Mouse (Mus musculus) limb, embryonic 12.5 days (tissue): ENCODE measurements at regions not wholly inside any gene's neighbourhood (a gene's known extent, or its start where the extent isn't known, plus 50 kb on each side); places are given as distances from the start of the nearest gene placed in this dataset.
A peak's percentile ranks its signal among the peaks of the same experiment; 100 is the strongest.

Experiments used
- ATAC-seq: fragments of 200-750 bp; cut with Nextera tagmentation; 2 replicates; pipeline ENCODE4 v1.8.0; 2017; ENCODE audit warnings: low read depth, moderate TSS enrichment; ENCODE audit not compliant: insufficient number of reproducible peaks, insufficient read depth, low FRiP score, low TSS enrichment
- H3K27ac ChIP-seq: fragments of 300-500 bp; sonication (generic); 2 replicates; pipeline ENCODE4 v1.5.1; 2016; ENCODE audit warnings: mild to moderate bottlenecking, moderate library complexity
- H3K27me3 ChIP-seq: fragments of 300-500 bp; sonication (generic); 2 replicates; pipeline ENCODE4 v1.6.1; 2016; ENCODE audit warnings: mild to moderate bottlenecking, moderate library complexity
- H3K36me3 ChIP-seq: fragments of 300-500 bp; sonication (generic); 2 replicates; pipeline ENCODE4 v1.6.1; 2016; ENCODE audit warnings: mild to moderate bottlenecking, moderate library complexity
- H3K4me1 ChIP-seq: fragments of 300-500 bp; sonication (generic); replicated peaks from 2 replicates; pipeline ENCODE4 v1.6.1; 2016
- H3K4me2 ChIP-seq: fragments of 300-500 bp; sonication (generic); 2 replicates; pipeline ENCODE4 v1.6.1; 2016; ENCODE audit warnings: mild to moderate bottlenecking, moderate library complexity
- H3K4me3 ChIP-seq: fragments of 300-500 bp; sonication (generic); replicated peaks from 2 replicates; pipeline ENCODE4 v1.5.1; 2016; ENCODE audit warnings: mild to moderate bottlenecking
- H3K9ac ChIP-seq: fragments of 300-500 bp; sonication (generic); replicated peaks from 2 replicates; pipeline ENCODE4 v1.6.1; 2016; ENCODE audit warnings: mild to moderate bottlenecking, moderate library complexity
- H3K9me3 ChIP-seq: fragments of 300-500 bp; sonication (generic); 2 replicates; pipeline ENCODE4 v1.6.1; 2016; ENCODE audit warnings: mild to moderate bottlenecking, moderate library complexity
- WGBS: fragments of 180-500 bp; shearing (Covaris S2); methylation state at CpG from one replicate; pipeline ENCODE4 v1.1.7; 2016; 5-methylcytosine and 5-hydroxymethylcytosine counted together

DNA sequence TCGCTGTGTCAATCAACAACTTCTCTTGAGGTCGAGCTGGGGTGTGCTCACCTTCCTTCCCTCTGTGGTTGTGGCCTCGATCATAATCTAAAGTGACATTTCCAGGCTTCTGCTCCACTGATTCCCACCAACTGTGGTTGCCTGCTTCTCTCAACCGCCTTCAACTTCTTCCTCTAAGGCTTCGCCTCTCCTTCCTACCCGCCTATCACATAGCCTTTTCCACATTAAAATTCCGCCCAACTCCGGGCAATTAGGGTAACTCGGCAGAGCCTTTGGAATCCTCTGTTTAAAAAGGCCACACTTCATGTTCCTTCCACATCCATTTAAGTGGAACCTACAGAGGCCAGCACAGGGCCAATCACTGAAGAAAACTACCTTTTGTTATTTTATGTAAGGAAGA, 238.4 kb downstream of the Cxcl12 start:
- Histone ChIP-seq H3K9ac (no peak overlapping the region), H3K36me3 (no peaks in the 10 kb centered on the region), H3K4me2 (peak overlapping the region; percentile 35), H3K27me3 (peaks cover 52% of the 10 kb centered on the region), H3K4me3 (no peak overlapping the region), H3K4me1 (peaks cover 32% of the 10 kb centered on the region), H3K27ac (peak overlapping the region; percentile 65), H3K9me3 (no peaks in the 10 kb centered on the region)
- 13% methylated on average over 9 of the region's 9 CpGs for WGBS
- 0 out of 2 replicates have a peak, but pooled peaks have one; percentile 13 for ATAC-seq

DNA sequence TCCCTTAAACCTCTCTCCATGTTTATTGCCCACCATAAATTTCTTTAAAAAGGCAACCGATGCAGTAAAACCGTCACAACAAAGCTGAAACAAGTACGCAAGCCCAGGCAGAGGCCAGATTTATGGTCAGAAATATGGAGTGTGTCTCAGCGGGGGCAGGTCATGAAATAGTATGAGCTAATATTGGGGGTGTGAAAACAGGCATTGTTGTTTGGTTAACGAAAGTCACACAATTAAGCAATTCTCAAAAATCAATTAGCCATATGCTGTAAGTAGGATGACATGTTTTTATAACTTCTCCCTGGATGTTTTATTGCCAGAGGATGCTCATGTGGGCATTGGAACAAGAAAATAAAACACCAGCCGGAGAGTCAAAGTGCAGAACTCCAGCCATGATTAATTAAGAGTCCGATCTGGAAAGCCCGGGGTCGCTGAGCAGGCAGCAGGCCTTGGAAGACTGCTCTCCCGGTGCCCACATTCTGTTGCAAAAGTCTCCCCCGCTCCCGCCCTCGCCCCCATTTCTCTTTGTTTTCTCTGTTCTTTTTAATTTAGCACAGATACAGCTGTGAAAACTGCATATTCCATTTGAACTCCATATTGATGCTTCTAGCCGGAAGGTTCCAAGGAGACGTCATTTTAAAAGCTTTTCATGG, 239.0 kb downstream of the Cxcl12 start:
- Histone ChIP-seq H3K4me3 (no peak overlapping the region), H3K4me1 (peaks cover 32% of the 10 kb centered on the region), H3K9me3 (no peaks in the 10 kb centered on the region), H3K9ac (no peak overlapping the region), H3K4me2 (peak overlapping the region; percentile 35), H3K27me3 (peaks cover 49% of the 10 kb centered on the region), H3K36me3 (no peaks in the 10 kb centered on the region), H3K27ac (peak overlapping the region; percentile 65)
- peak; percentile 75; the same call in 1 of the 2 replicates for ATAC-seq
- 6% methylated on average over 15 of the region's 15 CpGs for WGBS

DNA sequence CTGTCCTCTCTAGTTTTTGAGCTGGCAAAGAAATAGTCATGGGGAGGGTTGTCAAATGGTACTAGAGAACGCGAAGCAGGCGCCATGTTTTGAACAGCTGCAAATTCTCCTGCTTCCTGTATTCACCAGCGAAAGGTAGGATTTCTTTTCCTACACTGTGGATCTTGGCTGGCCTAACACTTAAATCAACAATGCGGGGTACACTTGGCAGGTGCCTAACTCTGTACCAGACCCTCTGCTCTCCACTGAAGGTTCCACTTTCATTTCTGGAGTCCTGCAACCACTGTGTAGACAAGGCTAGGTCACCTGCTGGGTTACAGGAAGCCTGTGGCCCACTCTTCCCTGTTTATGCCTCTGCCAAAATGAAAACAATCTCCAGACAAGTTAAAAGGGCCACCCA, 239.6 kb downstream of the Cxcl12 start:
- WGBS: 37% methylated on average over 5 of the region's 5 CpGs
- Histone ChIP-seq H3K4me3 (no peak overlapping the region), H3K4me1 (peaks cover 32% of the 10 kb centered on the region), H3K4me2 (peak overlapping the region; percentile 35; the same call in 1 of the 2 replicates), H3K9ac (no peak overlapping the region), H3K36me3 (no peaks in the 10 kb centered on the region), H3K27ac (peak overlapping the region; percentile 57), H3K27me3 (peaks cover 46% of the 10 kb centered on the region), H3K9me3 (no peaks in the 10 kb centered on the region)
- ATAC-seq: no peak

DNA sequence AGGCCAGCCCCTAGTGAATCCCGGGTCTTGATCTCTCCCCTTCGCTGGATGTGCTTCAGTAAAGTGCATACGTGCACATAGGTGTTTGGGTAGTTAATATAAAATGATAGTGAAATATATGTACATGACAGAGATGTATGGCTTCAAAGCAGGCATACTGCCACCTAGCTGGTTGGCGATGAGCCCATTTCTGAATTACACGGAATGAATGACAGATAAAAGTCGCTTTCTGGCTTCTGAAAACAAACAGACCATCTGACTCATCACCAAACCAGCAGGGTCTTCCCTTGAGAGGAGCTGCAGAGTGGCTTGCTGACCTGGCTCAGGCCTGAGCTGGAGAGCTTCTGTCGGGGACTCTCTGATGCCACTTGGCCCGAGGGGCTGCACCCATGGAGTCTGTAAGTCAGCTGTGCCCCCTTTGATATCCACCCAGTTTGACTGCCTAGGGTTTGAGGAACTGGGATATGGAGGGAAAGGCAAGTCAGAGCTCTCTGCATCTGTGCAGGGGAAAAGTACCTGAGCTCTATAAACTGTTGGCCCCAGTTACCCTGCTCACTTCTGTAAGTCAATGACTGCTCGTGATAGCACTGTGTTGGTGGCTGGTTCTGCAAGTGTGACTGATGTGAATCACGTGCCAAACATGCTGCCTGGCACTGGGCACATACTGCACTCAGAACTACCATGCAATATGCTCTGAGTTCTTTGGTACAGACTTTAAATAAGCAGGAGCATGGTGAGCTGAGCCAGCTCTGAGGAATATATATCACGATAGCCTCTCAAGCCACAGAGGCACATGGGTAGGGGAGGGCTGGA, 240.8 kb downstream of the Cxcl12 start:
- Histone ChIP-seq H3K4me2 (no peak overlapping the region), H3K27me3 (peaks cover 41% of the 10 kb centered on the region), H3K9me3 (no peaks in the 10 kb centered on the region), H3K27ac (no peak overlapping the region), H3K4me1 (peaks cover 32% of the 10 kb centered on the region), H3K4me3 (no peak overlapping the region), H3K9ac (no peak overlapping the region), H3K36me3 (no peaks in the 10 kb centered on the region)
- ATAC-seq: no peak
- 75% methylated on average over 11 of the region's 11 CpGs for WGBS

DNA sequence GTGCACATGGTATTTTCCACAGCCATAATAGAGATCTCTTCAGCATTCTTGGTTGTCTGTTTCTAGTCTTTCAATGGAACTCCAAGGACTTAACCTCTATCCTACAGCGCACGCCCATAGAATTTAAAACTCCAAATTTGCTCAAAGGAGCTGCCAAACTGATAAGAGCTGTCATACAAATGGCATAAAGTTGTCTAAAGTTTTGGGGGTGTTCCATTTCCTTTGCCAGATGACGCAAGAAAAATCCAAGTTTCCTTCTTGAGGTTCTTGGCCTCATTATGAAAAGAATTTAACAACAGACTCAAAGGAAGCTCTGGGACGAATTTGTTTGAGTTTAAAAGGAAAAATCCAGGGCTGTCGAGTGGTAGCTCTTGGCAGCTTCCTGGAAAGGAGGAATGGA, 246.6 kb downstream of the Cxcl12 start:
- Histone ChIP-seq H3K4me3 (no peak overlapping the region), H3K4me1 (peaks cover 10% of the 10 kb centered on the region), H3K4me2 (no peak overlapping the region), H3K27ac (no peak overlapping the region), H3K36me3 (no peaks in the 10 kb centered on the region), H3K27me3 (peaks cover 17% of the 10 kb centered on the region), H3K9ac (no peak overlapping the region), H3K9me3 (no peaks in the 10 kb centered on the region)
- no peak for ATAC-seq
- 76% methylated on average over 5 of the region's 5 CpGs for WGBS

- no peak overlapping the region for H3K9ac ChIP-seq
- no peak overlapping the region for H3K4me2 ChIP-seq
- H3K27ac ChIP-seq: no peak overlapping the region
- H3K9me3 ChIP-seq: no peaks in the 10 kb centered on the region
- no peaks in the 10 kb centered on the region for H3K36me3 ChIP-seq
- no peak overlapping the region for H3K4me3 ChIP-seq
- no peak for ATAC-seq
- H3K27me3 ChIP-seq: peaks cover 7% of the 10 kb centered on the region
- 90% methylated on average over 6 of the region's 6 CpGs for WGBS
- H3K4me1 ChIP-seq: peaks cover 10% of the 10 kb centered on the region
These were observed 247.6 kb downstream of the Cxcl12 start for GRCm38 (mm10) chr6:117415901-117416300.

GRCm38 (mm10) chr6:117416461-117416860, 248.1 kb downstream of the Cxcl12 start:
- Histone ChIP-seq H3K4me1 (peaks cover 10% of the 10 kb centered on the region), H3K4me2 (no peak overlapping the region), H3K9ac (no peak overlapping the region), H3K27ac (0 out of 2 replicates have a peak overlapping the region, but pooled peaks have one; percentile 17), H3K36me3 (no peaks in the 10 kb centered on the region), H3K27me3 (peaks cover 12% of the 10 kb centered on the region), H3K9me3 (no peaks in the 10 kb centered on the region), H3K4me3 (no peak overlapping the region)
- no peak for ATAC-seq
- 62% methylated on average over 5 of the region's 5 CpGs for WGBS

DNA sequence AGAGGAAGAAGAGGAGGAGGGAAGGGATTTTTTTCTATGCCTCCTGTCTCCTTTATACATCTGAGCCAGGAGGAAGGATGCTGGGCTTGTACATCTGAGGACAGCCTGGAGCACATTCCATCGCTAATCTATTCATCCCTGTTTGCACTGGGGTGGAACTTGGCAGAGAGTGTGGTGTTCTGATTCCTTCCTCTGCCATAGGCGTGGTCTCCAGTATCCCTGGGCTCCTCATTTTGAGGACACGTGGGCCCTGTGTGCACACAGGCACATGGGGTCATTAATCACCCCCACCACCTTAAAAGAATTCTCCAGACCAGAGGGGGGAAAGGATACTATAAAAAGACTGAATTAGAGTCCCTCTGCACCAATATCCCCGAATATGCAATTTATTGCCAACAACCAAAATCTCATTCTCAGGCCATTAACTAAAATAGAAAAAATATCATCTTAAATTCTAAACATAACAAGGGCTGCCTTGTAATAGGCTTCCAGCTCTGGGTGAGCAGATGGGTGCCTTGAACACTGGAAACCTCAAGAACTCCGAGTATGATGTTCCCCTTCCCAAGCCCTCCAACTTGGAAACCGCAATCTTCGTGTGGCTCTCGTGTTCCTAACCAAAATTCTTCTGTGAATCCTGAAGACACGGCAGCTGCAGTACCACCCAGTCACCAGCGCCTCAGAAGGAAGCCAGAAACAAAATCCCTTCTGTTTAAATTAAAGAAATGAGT, 254.7 kb downstream of the Cxcl12 start:
- H3K36me3 ChIP-seq: no peaks in the 10 kb centered on the region
- H3K4me3 ChIP-seq: no peak overlapping the region
- H3K4me1 ChIP-seq: peaks cover 24% of the 10 kb centered on the region
- ATAC-seq: no peak
- 61% methylated on average over 10 of the region's 10 CpGs for WGBS
- H3K9ac ChIP-seq: no peak overlapping the region
- H3K27ac ChIP-seq: no peak overlapping the region
- H3K27me3 ChIP-seq: peaks cover 7% of the 10 kb centered on the region; the same call in 1 of the 2 replicates
- H3K9me3 ChIP-seq: no peaks in the 10 kb centered on the region
- H3K4me2 ChIP-seq: no peak overlapping the region

GRCm38 (mm10) chr6:117426363-117426762, 258.0 kb downstream of the Cxcl12 start:
- H3K4me3 ChIP-seq: no peak overlapping the region
- no peak overlapping the region for H3K4me2 ChIP-seq
- 87% methylated on average over 5 of the region's 5 CpGs for whole genome bisulfite sequencing
- ATAC-seq: no peak
- peaks cover 50% of the 10 kb centered on the region for H3K4me1 ChIP-seq
- H3K27ac ChIP-seq: no peak overlapping the region
- no peaks in the 10 kb centered on the region for H3K9me3 ChIP-seq
- no peaks in the 10 kb centered on the region for H3K36me3 ChIP-seq
- no peak overlapping the region for H3K9ac ChIP-seq
- peaks cover 3% of the 10 kb centered on the region; the same call in 1 of the 2 replicates for H3K27me3 ChIP-seq

DNA sequence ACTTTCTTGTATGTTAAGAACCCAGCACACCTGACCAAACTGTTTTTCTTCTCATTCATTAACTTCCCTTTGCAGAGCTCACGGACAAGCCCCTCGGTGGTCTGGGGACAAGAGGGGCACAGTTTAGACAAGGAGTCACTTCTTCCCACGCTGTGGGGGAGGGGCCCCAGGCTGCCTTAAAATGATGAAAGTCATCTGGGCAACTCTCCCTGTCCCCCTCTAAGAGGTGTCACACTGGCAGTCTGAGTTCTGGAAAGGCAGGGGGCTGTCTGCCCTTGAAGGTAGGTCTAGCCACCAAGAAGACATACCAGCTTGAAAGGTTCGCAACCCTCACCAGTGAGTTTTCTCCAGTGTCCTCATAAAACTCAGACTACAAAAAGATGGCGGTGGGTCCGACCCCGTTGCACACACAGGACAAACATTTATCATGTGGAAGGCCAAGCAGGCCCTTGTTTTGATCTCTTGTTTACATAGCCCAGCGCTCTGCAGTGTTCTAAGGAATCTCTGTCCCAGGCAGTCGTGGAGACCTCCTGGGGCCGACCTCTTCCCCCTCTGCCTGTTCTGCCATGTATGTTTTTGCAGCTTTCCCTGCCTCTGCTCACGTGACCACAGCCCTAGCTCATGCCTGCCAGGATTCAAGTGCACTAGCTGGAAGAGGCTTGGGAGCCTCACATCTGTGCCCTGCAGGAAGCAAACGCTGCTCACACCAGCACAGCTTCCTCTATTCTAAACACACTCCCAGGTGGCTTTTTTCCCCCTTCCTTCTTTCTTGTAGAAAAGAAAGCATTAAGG, 259.2 kb downstream of the Cxcl12 start:
- Histone ChIP-seq H3K4me2 (peak overlapping the region; percentile 24), H3K9ac (no peak overlapping the region), H3K4me1 (peaks cover 58% of the 10 kb centered on the region), H3K36me3 (no peaks in the 10 kb centered on the region), H3K9me3 (no peaks in the 10 kb centered on the region), H3K4me3 (no peak overlapping the region), H3K27ac (peak overlapping the region; percentile 83), H3K27me3 (no peaks in the 10 kb centered on the region; the same call in 1 of the 2 replicates)
- no peak for ATAC-seq
- WGBS: 24% methylated on average over 12 of the region's 12 CpGs
